Mouse (Mus musculus) G1E (cell line): Measurements from ENCODE around the gene Gpr82.

Experiments used
- CTCF ChIP-seq: IDR thresholded peaks from 2 replicates; pipeline ENCODE4 v1.5.1; 2012; ENCODE audit warnings: low read depth, low read length, inconsistent platforms, mixed read lengths
- GATA2 ChIP-seq: IDR thresholded peaks from 2 replicates; pipeline ENCODE4 v1.6.1; 2012; ENCODE audit warnings: low read depth, low read length, inconsistent platforms, borderline replicate concordance
- TAL1 ChIP-seq: conservative IDR thresholded peaks from 2 replicates; pipeline ENCODE4 v1.6.1; 2012; ENCODE audit warnings: low read depth, low read length, inconsistent platforms, mixed read lengths

- TF ChIP-seq CTCF: no peak
- no peak for TF ChIP-seq TAL1
- TF ChIP-seq GATA2: no peak
Measured at GRCm38 (mm10) chrX:13688356-13688755, 27.2 kb downstream of the Gpr82 start.
